Mouse (Mus musculus): ENCODE measurements at regions not wholly inside any gene's neighbourhood (a gene's known extent, or its start where the extent isn't known, plus 50 kb on each side); places are given as distances from the start of the nearest gene placed in this dataset.

DNA sequence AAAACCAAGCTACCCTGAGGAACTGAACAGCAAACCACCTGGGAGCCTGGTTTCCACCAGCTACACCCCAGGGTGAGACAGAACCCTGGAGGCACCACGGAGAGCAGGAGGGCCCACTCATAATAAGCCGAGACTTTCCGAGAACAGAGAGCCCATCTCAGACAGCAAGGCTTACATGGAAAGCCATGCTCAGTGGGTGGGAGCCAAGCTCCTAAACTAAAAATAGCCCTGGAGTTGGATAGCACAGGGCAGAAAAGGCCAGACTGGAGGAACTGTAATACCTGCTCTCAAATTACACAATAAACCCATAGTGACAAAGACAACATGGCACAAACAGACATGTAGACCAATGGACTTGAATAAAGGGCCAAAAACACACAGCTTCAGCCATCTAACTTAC is 69.9 kb downstream of the Fbxo4 start:
- TF ChIP-seq POLR2A (IDR thresholded peaks at IDR 0.05; ENCODE audit: insufficient read length, low read depth) (no peak), E2F4 (IDR thresholded peaks at IDR 0.05; ENCODE audit: insufficient read depth) (no peak), TCF12 (IDR thresholded peaks at IDR 0.05; ENCODE audit: insufficient read depth, poor library complexity, severe bottlenecking) (no peak), MAX (IDR thresholded peaks at IDR 0.05; ENCODE audit: low read depth) (no peak), SRF (IDR thresholded peaks at IDR 0.05; ENCODE audit: control insufficient read depth, insufficient read length, low read depth) (no peak), CEBPB (IDR thresholded peaks at IDR 0.05; ENCODE audit: insufficient read depth, poor library complexity, severe bottlenecking) (no peak), USF1 (IDR thresholded peaks at IDR 0.05; ENCODE audit: low read depth) (no peak), MYOG (IDR thresholded peaks at IDR 0.05; ENCODE audit: control insufficient read depth in 1 of 3, insufficient read depth in 1 of 3, insufficient read length in 2 of 3, low read depth in 2 of 3) (no peak), POLR2AphosphoS2 (IDR thresholded peaks at IDR 0.05; ENCODE audit: insufficient read length, low read depth) (no peak), TCF3 (IDR thresholded peaks at IDR 0.05; ENCODE audit: insufficient read length, low read depth) (no peak), MYOD1 (IDR thresholded peaks at IDR 0.05; ENCODE audit: control insufficient read depth in 1 of 3, insufficient read length in 2 of 3, low read depth in 2 of 3) (no peak)
